Mouse (Mus musculus) lung, adult 2 months (tissue): Measurements from ENCODE around the gene Kcnab3.

Experiments used
- CTCF ChIP-seq: fragments of 200-500 bp; IDR thresholded peaks from 2 replicates; pipeline ENCODE4 v1.5.1; 2011; ENCODE audit warnings: mild to moderate bottlenecking, low read length, control low read depth; ENCODE audit not compliant: insufficient read depth
- POLR2A ChIP-seq: fragments of 200-500 bp; IDR thresholded peaks from 2 replicates; pipeline ENCODE4 v1.6.1; 2011; ENCODE audit warnings: low read depth, mild to moderate bottlenecking, control low read depth, low read length, borderline replicate concordance; ENCODE audit errors: extremely low read depth

- TF ChIP-seq CTCF (no peak), POLR2A (peak; percentile 63; the same call in 1 of the 2 replicates)
These were observed 40.2 kb downstream of the Kcnab3 start for GRCm38 (mm10) chr11:69366157-69366854.
